Mouse (Mus musculus) ES-E14 (cell line): ENCODE data around the gene Trim7. TPM values are rescaled to one million over a fixed set of nuclear protein-coding genes. Genes with fewer than 3 reads are reported as not detected.

Experiments
- DNase-seq: peaks from one replicate; pipeline ENCODE4 v3.0.0-alpha.2; 2013; ENCODE audit warnings: low read depth, low spot score
- H3K27ac ChIP-seq: 2 replicates; pipeline ENCODE4 v1.5.1; 2012; ENCODE audit warnings: low read depth, mild to moderate bottlenecking, low read length, moderate library complexity, mixed read lengths; ENCODE audit not compliant: poor library complexity, insufficient read depth, severe bottlenecking
- H3K36me3 ChIP-seq: 2 replicates; pipeline ENCODE4 v1.6.1; 2012; ENCODE audit warnings: mild to moderate bottlenecking, low read length, moderate library complexity, mixed read lengths; ENCODE audit not compliant: control insufficient read depth, poor library complexity, insufficient read depth, severe bottlenecking
- H3K4me1 ChIP-seq, 2 experiments: fragments of 150-350 bp in 1 of 2; sonication (generic) in 1 of 2; 2 replicates each; pipeline ENCODE4 v1.6.1; 2012; ENCODE audit warnings: low read length in 2 of 2, mild to moderate bottlenecking in 1 of 2, mixed read lengths in 1 of 2; ENCODE audit not compliant: control insufficient read depth in 2 of 2, insufficient read depth in 2 of 2, poor library complexity in 1 of 2
- H3K4me3 ChIP-seq, 2 experiments: fragments of 150-350 bp in 1 of 2; sonication (generic) in 1 of 2; 2 replicates each; pipeline ENCODE4 v1.5.1; 2012; ENCODE audit warnings: low read length in 2 of 2, low read depth in 1 of 2, mild to moderate bottlenecking in 1 of 2, mixed read lengths in 1 of 2; ENCODE audit not compliant: insufficient read depth in 1 of 2, poor library complexity in 1 of 2, severe bottlenecking in 1 of 2
- H3K9ac ChIP-seq: 2 replicates; pipeline ENCODE4 v1.6.1; 2012; ENCODE audit warnings: low read depth, mild to moderate bottlenecking, low read length, mixed read lengths; ENCODE audit not compliant: poor library complexity, insufficient read depth, severe bottlenecking
- H3K9me3 ChIP-seq: fragments of 150-350 bp; sonication (generic); 2 replicates; pipeline ENCODE4 v1.6.1; 2012; ENCODE audit warnings: low read depth, mild to moderate bottlenecking, low read length; ENCODE audit not compliant: control insufficient read depth, insufficient read depth
- CHD2 ChIP-seq: IDR thresholded peaks from 2 replicates; pipeline ENCODE4 v1.6.1; 2014; ENCODE audit warnings: mild to moderate bottlenecking, low read depth, low read length, inconsistent platforms
- HCFC1 ChIP-seq: IDR thresholded peaks from 2 replicates; pipeline ENCODE4 v1.6.1; 2012; ENCODE audit warnings: low read length, inconsistent platforms, borderline replicate concordance; ENCODE audit not compliant: insufficient read depth
- MAFK ChIP-seq: IDR thresholded peaks from 2 replicates; pipeline ENCODE4 v1.6.1; 2014; ENCODE audit warnings: mild to moderate bottlenecking, low read depth, low read length, inconsistent platforms; ENCODE audit not compliant: insufficient read depth
- ZC3H11A ChIP-seq: IDR thresholded peaks from 2 replicates; pipeline ENCODE4 v1.6.1; 2012; ENCODE audit warnings: low read depth, mild to moderate bottlenecking, inconsistent platforms, low read length, borderline replicate concordance
- ZNF384 ChIP-seq: IDR thresholded peaks from 2 replicates; pipeline ENCODE4 v1.6.1; 2012; ENCODE audit warnings: low read depth, low read length, inconsistent platforms
- in situ Hi-C, 2 experiments: fragments of 600-800 bp; cut with MboI; formaldehyde crosslinking; loops; one replicate each; pipeline ENCODE4 v1.15.1; 2025; ENCODE audit warnings: low sequenced_read_pairs in 2 of 2, inconsistent platforms in 1 of 2; ENCODE audit not compliant: unreplicated experiment in 2 of 2
- total RNA-seq: library from RNA; depleted of rRNA; stranded (reverse); fragments of 300-350 nt; gene quantifications from 2 replicates; pipeline ENCODE4 v1.2.3, GENCODE M21; 2012

The Trim7 gene
- total RNA-seq, 1 experiment = 6.1 TPM

GRCm38 (mm10) chr11:48850240-48850639, 24.3 kb downstream of the Trim7 start:
- H3K4me1 ChIP-seq = peaks cover 0 to 10% of the 10 kb centered on the region in 2 experiments; a peak in 1 of 4 replicates
- DNase-seq = no peak
- in situ Hi-C loops = loop anchor here (5.0 to 25.0 kb wide), 2 partner anchors 63 to 412 kb away; no protein-coding TSS in a partner anchor
- no peak overlapping the region for H3K4me3 ChIP-seq
- no peaks in the 10 kb centered on the region for H3K9me3 ChIP-seq
- H3K36me3 ChIP-seq = no peaks in the 10 kb centered on the region
- H3K27ac ChIP-seq = no peak overlapping the region
- TF ChIP-seq ZNF384 = no peak
- no peak for TF ChIP-seq MAFK
- TF ChIP-seq CHD2 = no peak
- no peak for TF ChIP-seq HCFC1
- no peak for TF ChIP-seq ZC3H11A
- H3K9ac ChIP-seq = no peak overlapping the region

GRCm38 (mm10) chr11:48851270-48851995, 25.5 kb downstream of the Trim7 start:
- no peak for DNase-seq
- TF ChIP-seq MAFK (no peak), ZC3H11A (peak; percentile 33; the same call in 1 of the 2 replicates)
- no peak overlapping the region for H3K27ac ChIP-seq
- in situ Hi-C loops = loop anchor here (5.0 to 25.0 kb wide), 2 partner anchors 64 to 411 kb away; no protein-coding TSS in a partner anchor
- H3K9ac ChIP-seq = no peak overlapping the region
- H3K9me3 ChIP-seq = no peaks in the 10 kb centered on the region
- no peaks in the 10 kb centered on the region for H3K36me3 ChIP-seq
- no peak overlapping the region for H3K4me3 ChIP-seq
- peaks cover 0 to 8% of the 10 kb centered on the region in 2 experiments; a peak in 1 of 4 replicates for H3K4me1 ChIP-seq

- in situ Hi-C loops = loop anchor here (5.0 to 25.0 kb wide), 2 partner anchors 65 to 410 kb away; no protein-coding TSS in a partner anchor
- no peak for DNase-seq
- Histone ChIP-seq H3K9me3 (no peaks in the 10 kb centered on the region), H3K4me1 (peaks cover 0 to 8% of the 10 kb centered on the region in 2 experiments; a peak in 1 of 4 replicates), H3K4me3 (no peak overlapping the region), H3K36me3 (no peaks in the 10 kb centered on the region), H3K9ac (no peak overlapping the region), H3K27ac (no peak overlapping the region)
- no peak for TF ChIP-seq HCFC1
- no peak for TF ChIP-seq CHD2
- no peak for TF ChIP-seq MAFK
- TF ChIP-seq ZNF384 = no peak
- no peak for TF ChIP-seq ZC3H11A
Observed at GRCm38 (mm10) chr11:48852190-48852589, 26.2 kb downstream of the Trim7 start.

GRCm38 (mm10) chr11:48852624-48853473, 26.9 kb downstream of the Trim7 start:
- Histone ChIP-seq H3K9ac (peak overlapping the region; percentile 44; the same call in 1 of the 2 replicates), H3K36me3 (no peaks in the 10 kb centered on the region)
- TF ChIP-seq ZNF384 (no peak), ZC3H11A (no peak), CHD2 (no peak), MAFK (no peak)

More at GRCm38 (mm10) chr11:48852624-48853473, 26.9 kb downstream of the Trim7 start:
- no peak for DNase-seq
- Histone ChIP-seq H3K9me3 (no peaks in the 10 kb centered on the region), H3K4me3 (peak overlapping the region; percentile 66 to 74), H3K4me1 (peaks cover 0 to 9% of the 10 kb centered on the region in 2 experiments; a peak in 1 of 4 replicates), H3K27ac (no peak overlapping the region)
- in situ Hi-C loops = loop anchor here (5.0 to 25.0 kb wide), 2 partner anchors 66 to 409 kb away; no protein-coding TSS in a partner anchor
